Mouse (Mus musculus) colon, adult 2 months (tissue): ENCODE results near the gene Ppa1. TPM values are rescaled to one million over a fixed set of nuclear protein-coding genes. Genes with fewer than 3 reads are reported as not detected.

ENCODE experiments used
- polyA plus RNA-seq: library from polyadenylated mRNA; depleted of rRNA; stranded (reverse); fragments of >200 nt; gene quantifications from 2 replicates; pipeline ENCODE4 v1.2.3, GENCODE M21; 2012; rRNA removed

Gene Ppa1
- 102 and 115 TPM in 2 replicates for polyA plus RNA-seq

GRCm38 (mm10) chr10:61647790-61648736 is at the start of gene Ppa1:
Ppa1 (plus strand) TSS chr10:61648552.

GRCm38 (mm10) chr10:61680015-61680913 is 31.9 kb downstream of the Ppa1 start, which contains the start of gene Sar1a:
Sar1a (plus strand) TSS chr10:61680299.

DNA sequence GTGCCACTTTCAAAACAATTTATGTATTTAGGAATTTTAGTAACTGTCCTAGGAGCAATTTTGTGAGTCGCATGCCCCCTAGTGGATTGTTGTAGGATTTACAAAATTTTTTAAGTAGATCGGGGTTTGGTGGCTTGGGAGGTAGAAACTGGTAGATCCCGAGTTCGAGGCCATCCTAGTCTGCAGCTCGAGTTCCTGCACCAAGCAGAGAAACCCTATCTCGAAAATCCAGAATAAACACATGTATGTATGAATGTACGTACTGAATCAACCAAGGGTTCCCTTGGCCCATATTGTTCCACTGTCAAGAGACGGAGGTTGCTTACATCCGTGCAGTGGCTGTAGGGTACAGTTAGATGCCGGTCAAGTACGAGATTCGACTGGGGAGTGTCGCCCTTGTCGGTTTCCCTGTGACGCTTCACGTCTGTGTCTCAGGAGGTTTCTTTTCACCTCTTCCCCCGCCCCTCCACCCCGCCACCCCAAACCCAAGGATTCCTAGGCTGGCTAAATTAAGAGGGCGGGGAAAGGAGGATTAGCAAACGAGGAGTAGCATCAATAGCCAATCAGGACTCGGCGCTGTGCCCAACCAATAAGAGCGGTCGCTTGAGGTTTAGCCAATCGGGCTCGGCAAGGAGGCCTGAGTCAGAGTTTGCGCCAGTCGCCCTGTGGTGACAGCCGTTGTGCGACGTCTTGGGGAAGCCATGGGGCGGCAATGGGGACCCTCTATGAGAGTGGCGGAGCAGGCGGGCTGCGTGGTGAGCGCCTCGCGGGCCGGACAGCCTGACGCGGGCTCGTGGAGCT is 46.7 kb downstream of the Ppa1 start, which contains the start of gene Tysnd1:
Gene Tysnd1, plus strand, starts transcription at position 645 of the 801 bp plus-strand sequence.

GRCm38 (mm10) chr10:61714771-61715461 is 66.6 kb downstream of the Ppa1 start, which contains the start of gene Aifm2:
Aifm2 (plus strand) TSS chr10:61715263.

Other genes starting within 250 kb of the Ppa1 start
- 0.07 and 0.08 TPM in 2 replicates for gene Nodal, start 230.6 kb upstream of the Ppa1 start, polyA plus RNA-seq
- gene Eif4ebp2, start 195.9 kb upstream of the Ppa1 start, polyA plus RNA-seq = 103 and 119 TPM in 2 replicates
- 7.5 and 10.2 TPM in 2 replicates for gene Lrrc20, start 172.8 kb upstream of the Ppa1 start, polyA plus RNA-seq
- 0.40 and 0.52 TPM in 2 replicates for gene Npffr1, start 53.1 kb upstream of the Ppa1 start, polyA plus RNA-seq
- gene Sar1a, start 31.7 kb downstream of the Ppa1 start, polyA plus RNA-seq = 52.5 and 62.1 TPM in 2 replicates
- gene Tysnd1, start 47.0 kb downstream of the Ppa1 start, polyA plus RNA-seq = 75.1 and 81.2 TPM in 2 replicates
- gene Aifm2, start 66.7 kb downstream of the Ppa1 start, polyA plus RNA-seq = 12.4 and 13.0 TPM in 2 replicates
- 3.3 and 4.0 TPM in 2 replicates for gene H2afy2, start 135.6 kb downstream of the Ppa1 start, polyA plus RNA-seq